Mouse (Mus musculus) forebrain, embryonic 15.5 days (tissue): ENCODE data around the gene Tm9sf4. TPM values are rescaled to one million over a fixed set of nuclear protein-coding genes. Genes with fewer than 3 reads are reported as not detected.

Experiments used
- ATAC-seq: fragments of 200-750 bp; cut with Nextera tagmentation; replicated peaks from 2 replicates; pipeline ENCODE4 v1.8.0; 2017; ENCODE audit warnings: mild to moderate bottlenecking, moderate TSS enrichment, moderate library complexity
- H3K27ac ChIP-seq: fragments of 300-500 bp; sonication (generic); replicated peaks from 2 replicates; pipeline ENCODE4 v1.5.1; 2015; ENCODE audit warnings: mild to moderate bottlenecking, inconsistent platforms
- H3K27me3 ChIP-seq: fragments of 300-500 bp; sonication (generic); 2 replicates; pipeline ENCODE4 v1.6.1; 2015; ENCODE audit warnings: inconsistent platforms
- H3K36me3 ChIP-seq: fragments of 300-500 bp; sonication (generic); 2 replicates; pipeline ENCODE4 v1.6.1; 2015; ENCODE audit warnings: mild to moderate bottlenecking, inconsistent platforms
- H3K4me1 ChIP-seq: fragments of 300-500 bp; sonication (generic); 2 replicates; pipeline ENCODE4 v1.6.1; 2015; ENCODE audit warnings: inconsistent platforms
- H3K4me2 ChIP-seq: fragments of 300-500 bp; sonication (generic); replicated peaks from 2 replicates; pipeline ENCODE4 v1.6.1; 2015; ENCODE audit warnings: mild to moderate bottlenecking, inconsistent platforms
- H3K4me3 ChIP-seq: fragments of 300-500 bp; sonication (generic); 2 replicates; pipeline ENCODE4 v1.5.1; 2015; ENCODE audit warnings: mild to moderate bottlenecking, inconsistent platforms
- H3K9ac ChIP-seq: fragments of 300-500 bp; sonication (generic); replicated peaks from 2 replicates; pipeline ENCODE4 v1.6.1; 2015; ENCODE audit warnings: mild to moderate bottlenecking, inconsistent platforms
- H3K9me3 ChIP-seq: fragments of 300-500 bp; sonication (generic); 2 replicates; pipeline ENCODE4 v1.6.1; 2016; ENCODE audit warnings: inconsistent platforms
- WGBS: fragments of 180-500 bp; shearing (Covaris S2); methylation state at CpG from one replicate; pipeline ENCODE4 v1.1.7; 2015; ENCODE audit warnings: mixed read lengths; 5-methylcytosine and 5-hydroxymethylcytosine counted together
- polyA plus RNA-seq: library from polyadenylated mRNA; unstranded; fragments of >200 nt; fragmentation: Nextera tagmentation; extraction: Ambion mirVana; gene quantifications from 2 replicates; pipeline ENCODE4 v1.2.1, GENCODE M21; 2015

Tm9sf4 gene
- polyA plus RNA-seq, 1 experiment from 2014 or later = 71.9 TPM

DNA sequence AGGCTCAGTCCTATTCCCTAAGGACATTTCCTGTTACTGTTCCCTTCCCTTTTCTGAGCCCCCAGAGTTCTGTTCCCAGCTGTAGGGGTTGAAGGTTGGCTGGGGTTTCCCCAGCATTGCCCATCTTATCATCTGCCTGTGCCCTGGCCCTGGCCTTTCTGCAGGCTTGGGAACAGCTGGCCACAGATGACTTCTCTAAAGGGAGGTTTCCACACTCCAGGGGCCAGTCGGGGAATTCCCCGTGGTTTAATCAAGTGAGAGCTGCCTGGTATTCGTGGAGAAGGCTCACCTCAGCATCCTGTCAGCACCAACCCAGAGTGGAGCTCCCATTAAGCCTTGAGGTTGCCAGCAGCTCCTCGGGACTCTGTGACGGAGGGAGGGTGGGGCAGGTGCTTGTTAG, 37.4 kb downstream of the Tm9sf4 start:
- Histone ChIP-seq H3K27ac (no peak overlapping the region), H3K4me3 (no peak overlapping the region), H3K4me2 (no peak overlapping the region), H3K9ac (no peak overlapping the region), H3K27me3 (no peaks in the 10 kb centered on the region), H3K4me1 (no peaks in the 10 kb centered on the region), H3K9me3 (no peaks in the 10 kb centered on the region), H3K36me3 (peaks cover 70% of the 10 kb centered on the region)
- no peak for ATAC-seq
- 74% methylated on average over 5 of the region's 5 CpGs for WGBS

DNA sequence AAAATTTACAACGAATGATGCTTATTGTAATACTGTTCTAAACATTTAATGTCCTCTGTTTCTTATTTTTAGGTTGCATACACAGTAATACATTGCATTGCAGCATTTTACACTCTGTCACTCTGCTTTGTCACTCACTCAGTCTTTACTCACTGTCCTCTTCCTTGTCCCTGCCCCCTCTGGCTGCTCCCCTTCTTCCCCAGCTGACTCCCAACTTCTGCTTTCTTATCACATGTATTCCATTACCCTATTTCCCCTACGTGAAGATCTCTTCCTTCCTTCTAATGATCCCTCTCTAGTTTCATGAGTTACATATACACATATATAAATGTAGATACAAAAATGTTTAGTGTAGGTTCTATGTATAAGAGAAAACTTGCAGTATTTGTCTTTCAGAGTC, 38.0 kb downstream of the Tm9sf4 start:
- no peak overlapping the region for H3K4me3 ChIP-seq
- peaks cover 67% of the 10 kb centered on the region for H3K36me3 ChIP-seq
- H3K27me3 ChIP-seq = no peaks in the 10 kb centered on the region
- H3K9ac ChIP-seq = no peak overlapping the region
- no peaks in the 10 kb centered on the region for H3K4me1 ChIP-seq
- no peak for ATAC-seq
- H3K9me3 ChIP-seq = no peaks in the 10 kb centered on the region
- 96% methylated on average over 2 of the region's 2 CpGs for WGBS
- no peak overlapping the region for H3K27ac ChIP-seq
- no peak overlapping the region for H3K4me2 ChIP-seq

DNA sequence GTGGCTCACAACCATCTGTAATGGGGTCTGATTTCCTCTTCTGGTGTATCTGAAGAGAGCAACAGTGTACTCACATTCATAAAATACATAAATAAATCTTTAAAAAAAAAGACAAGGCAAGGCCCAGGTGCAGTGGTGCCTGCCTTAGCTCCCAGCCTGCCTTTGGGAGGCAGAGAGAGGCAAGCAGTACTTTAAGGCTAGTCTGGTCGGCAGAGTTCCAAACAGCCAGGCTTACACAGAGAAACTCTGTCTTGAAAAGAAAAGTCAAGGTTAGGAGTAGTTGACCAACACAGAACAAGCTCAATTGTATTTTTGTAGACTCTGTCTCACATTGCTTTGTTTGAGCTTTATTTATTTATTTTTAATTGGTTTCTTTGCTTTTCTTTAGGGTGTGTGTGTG, 41.7 kb downstream of the Tm9sf4 start:
- Histone ChIP-seq H3K9ac (no peak overlapping the region), H3K27ac (no peak overlapping the region), H3K4me3 (no peak overlapping the region), H3K27me3 (no peaks in the 10 kb centered on the region), H3K36me3 (peaks cover 71% of the 10 kb centered on the region), H3K4me2 (no peak overlapping the region), H3K9me3 (no peaks in the 10 kb centered on the region), H3K4me1 (no peaks in the 10 kb centered on the region)
- 69% methylated on average over 1 of the region's 1 CpGs for WGBS
- no peak for ATAC-seq

DNA sequence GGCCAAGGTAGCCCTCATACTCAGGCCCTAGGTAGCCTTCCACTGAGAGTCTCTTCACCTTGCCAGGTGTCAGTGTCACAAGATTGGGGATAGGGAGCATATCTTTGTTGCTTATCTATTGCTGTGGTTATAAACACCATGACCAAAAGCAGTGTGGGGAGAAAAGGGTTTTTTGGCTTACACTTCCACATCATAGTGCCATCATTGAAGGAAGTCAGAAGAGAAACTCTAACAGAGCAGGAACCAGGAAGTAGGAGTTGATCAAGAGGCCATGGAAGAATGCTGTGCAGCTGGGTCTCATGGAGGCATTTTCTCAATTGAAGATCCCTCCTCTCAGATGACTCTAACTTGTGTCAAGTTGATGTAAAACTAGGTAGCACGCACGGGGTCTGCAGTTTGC, 47.0 kb downstream of the Tm9sf4 start:
- peaks cover 51% of the 10 kb centered on the region for H3K36me3 ChIP-seq
- H3K9ac ChIP-seq = no peak overlapping the region
- H3K4me2 ChIP-seq = no peak overlapping the region
- no peak overlapping the region for H3K27ac ChIP-seq
- ATAC-seq = no peak
- no peaks in the 10 kb centered on the region for H3K9me3 ChIP-seq
- WGBS = 91% methylated on average over 2 of the region's 2 CpGs
- H3K27me3 ChIP-seq = no peaks in the 10 kb centered on the region
- no peaks in the 10 kb centered on the region for H3K4me1 ChIP-seq
- H3K4me3 ChIP-seq = no peak overlapping the region

DNA sequence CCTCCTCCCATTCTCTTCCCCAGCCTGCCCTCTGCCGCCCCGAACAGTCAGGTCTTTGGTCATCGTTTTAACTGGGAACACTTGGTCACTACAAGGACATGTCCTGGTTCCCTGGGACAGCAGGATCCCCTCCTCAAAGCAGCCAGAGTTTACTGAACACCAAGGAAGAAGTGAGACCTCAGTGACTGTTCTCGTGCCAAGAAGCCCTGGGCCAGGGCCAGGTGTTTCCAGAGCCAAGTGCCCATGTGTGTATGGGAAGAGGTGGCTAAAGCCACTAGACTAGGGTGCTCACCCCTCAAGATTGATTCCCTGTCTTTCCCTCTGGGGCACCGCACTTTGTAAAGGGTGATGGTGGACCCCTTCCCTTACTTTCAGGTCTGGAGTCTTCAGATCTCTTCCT, 48.2 kb downstream of the Tm9sf4 start:
- WGBS = 86% methylated on average over 5 of the region's 5 CpGs
- ATAC-seq = no peak

DNA sequence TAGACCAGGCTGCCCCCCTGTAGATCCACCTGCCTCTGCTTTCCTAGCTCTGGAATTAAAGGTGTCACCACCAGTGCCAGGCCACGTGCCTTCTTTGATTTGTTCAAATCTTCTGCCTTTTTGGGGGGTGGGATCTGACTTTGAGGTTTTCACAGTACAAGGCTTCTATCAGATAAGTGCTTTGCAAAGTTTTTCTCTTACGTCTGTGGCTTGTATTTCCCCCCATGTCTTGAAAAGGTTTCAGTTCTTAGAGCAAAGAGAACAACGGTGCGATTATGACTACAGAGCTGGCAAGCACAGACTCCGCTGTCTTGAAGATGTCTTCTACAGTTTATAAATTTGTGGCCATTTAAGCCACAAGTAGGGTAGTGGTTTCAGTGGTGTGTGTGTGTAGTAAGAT, 50.3 kb downstream of the Tm9sf4 start:
- no peak overlapping the region for H3K4me3 ChIP-seq
- no peaks in the 10 kb centered on the region for H3K4me1 ChIP-seq
- WGBS = 92% methylated on average over 5 of the region's 5 CpGs
- no peak overlapping the region for H3K4me2 ChIP-seq
- no peak overlapping the region for H3K9ac ChIP-seq
- peaks cover 31% of the 10 kb centered on the region for H3K36me3 ChIP-seq
- no peak for ATAC-seq
- no peaks in the 10 kb centered on the region for H3K9me3 ChIP-seq
- H3K27me3 ChIP-seq = no peaks in the 10 kb centered on the region
- no peak overlapping the region for H3K27ac ChIP-seq

More for the DNA sequence above, 48.2 kb downstream of the Tm9sf4 start:
- Histone ChIP-seq H3K4me3 (no peak overlapping the region), H3K36me3 (peaks cover 50% of the 10 kb centered on the region), H3K9me3 (no peaks in the 10 kb centered on the region), H3K4me2 (no peak overlapping the region), H3K9ac (no peak overlapping the region), H3K4me1 (no peaks in the 10 kb centered on the region), H3K27me3 (no peaks in the 10 kb centered on the region), H3K27ac (no peak overlapping the region)

DNA sequence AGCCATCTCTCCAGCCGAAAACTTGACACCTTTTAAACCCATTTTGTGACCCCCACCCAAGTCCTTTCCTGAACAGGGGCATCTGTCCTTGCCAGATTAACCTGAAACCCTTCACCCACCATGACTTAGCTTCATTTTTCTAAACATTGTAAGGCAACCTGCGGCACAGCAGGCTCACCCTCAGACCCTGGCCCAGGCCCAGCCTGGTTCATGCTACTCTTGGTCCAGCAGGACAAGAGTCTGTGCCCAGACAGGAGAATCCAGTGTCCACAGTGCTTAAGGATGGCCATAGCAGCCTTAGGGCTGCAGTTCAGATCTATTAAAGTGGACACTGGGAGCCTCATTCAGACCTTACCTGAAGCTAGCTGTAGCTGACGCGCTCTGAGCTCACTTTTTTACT, 52.2 kb downstream of the Tm9sf4 start:
- Histone ChIP-seq H3K4me1 (no peaks in the 10 kb centered on the region), H3K4me2 (no peak overlapping the region), H3K27me3 (no peaks in the 10 kb centered on the region), H3K27ac (no peak overlapping the region), H3K9me3 (no peaks in the 10 kb centered on the region), H3K9ac (no peak overlapping the region), H3K4me3 (no peak overlapping the region), H3K36me3 (peaks cover 15% of the 10 kb centered on the region)
- 85% methylated on average over 4 of the region's 4 CpGs for WGBS
- ATAC-seq = no peak

DNA sequence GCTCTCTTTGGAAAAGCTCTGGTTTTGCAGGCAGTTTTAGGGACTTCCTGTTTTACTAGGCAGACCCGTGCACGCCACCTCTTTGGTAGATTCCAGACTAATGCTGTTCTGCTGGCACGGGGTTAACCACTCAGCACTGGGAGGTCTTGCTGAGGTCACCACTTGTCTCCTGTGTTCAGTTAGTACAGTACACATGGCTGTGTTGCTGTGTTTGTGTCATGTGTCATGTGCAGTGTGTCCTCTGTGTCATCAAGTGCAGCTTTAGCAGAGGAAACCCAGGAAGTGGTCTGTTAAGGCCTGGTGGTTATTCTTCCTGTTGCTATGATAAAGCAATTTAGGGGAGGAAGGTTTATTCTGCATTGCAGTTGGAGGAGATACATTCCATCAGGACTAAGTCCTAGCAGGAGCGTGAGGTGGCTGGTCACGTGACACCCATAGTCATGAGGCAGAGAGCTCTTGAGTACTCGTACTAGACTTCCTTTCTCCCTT, 53.7 kb downstream of the Tm9sf4 start:
- Histone ChIP-seq H3K9ac (no peak overlapping the region), H3K27ac (no peak overlapping the region), H3K4me1 (no peaks in the 10 kb centered on the region), H3K36me3 (peaks cover 2% of the 10 kb centered on the region; the same call in 1 of the 2 replicates), H3K27me3 (no peaks in the 10 kb centered on the region), H3K4me3 (no peak overlapping the region), H3K4me2 (no peak overlapping the region), H3K9me3 (no peaks in the 10 kb centered on the region)
- no peak for ATAC-seq
- 82% methylated on average over 6 of the region's 6 CpGs for WGBS

DNA sequence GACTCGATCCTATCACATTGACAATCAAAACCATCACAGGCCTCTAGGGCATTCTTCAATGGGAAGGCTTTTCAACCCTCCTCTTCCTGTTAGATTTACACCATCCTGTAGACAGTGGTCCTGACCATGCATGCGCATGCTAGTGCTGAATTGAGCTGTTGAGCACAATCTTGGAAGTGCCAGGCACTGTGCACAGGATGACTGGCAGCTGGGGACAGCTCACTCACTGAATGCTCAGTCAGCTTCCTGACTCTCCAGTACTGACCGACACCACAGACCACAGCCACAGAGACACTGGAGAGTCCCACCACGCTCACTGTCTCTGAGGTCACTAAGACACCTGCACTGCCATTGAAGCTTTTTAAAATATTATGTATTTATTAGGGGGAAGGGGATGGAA, 54.3 kb downstream of the Tm9sf4 start:
- H3K4me2 ChIP-seq = no peak overlapping the region
- no peak overlapping the region for H3K27ac ChIP-seq
- no peak overlapping the region for H3K9ac ChIP-seq
- no peak for ATAC-seq
- H3K9me3 ChIP-seq = no peaks in the 10 kb centered on the region
- no peaks in the 10 kb centered on the region for H3K27me3 ChIP-seq
- H3K36me3 ChIP-seq = no peaks in the 10 kb centered on the region
- 89% methylated on average over 4 of the region's 4 CpGs for WGBS
- no peak overlapping the region for H3K4me3 ChIP-seq
- no peaks in the 10 kb centered on the region for H3K4me1 ChIP-seq

DNA sequence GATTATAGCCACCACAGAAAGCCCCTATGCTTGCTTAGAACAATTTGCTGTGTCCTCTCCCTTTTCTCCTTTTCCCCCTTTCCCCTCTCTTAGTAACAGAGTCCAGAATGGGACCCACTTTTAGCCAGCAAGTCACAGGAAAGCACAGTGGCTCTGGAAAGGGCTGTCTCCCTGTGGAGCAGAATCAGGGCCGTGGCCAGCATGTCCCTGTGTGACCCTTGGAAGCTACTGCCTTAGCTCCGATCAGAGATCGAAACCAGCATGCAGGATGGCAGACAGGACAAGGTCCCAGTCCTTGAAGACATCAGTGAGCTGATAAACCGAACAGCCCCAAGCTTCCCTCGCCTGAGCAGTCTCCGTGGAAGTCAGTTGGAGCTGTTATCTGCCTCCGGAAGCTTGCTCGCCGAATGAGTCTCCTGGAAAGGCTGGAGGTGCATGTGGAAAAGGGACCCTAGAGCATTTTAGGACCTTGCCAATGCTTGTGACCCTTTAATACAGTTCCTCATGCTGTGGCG, 56.8 kb downstream of the Tm9sf4 start:
- Histone ChIP-seq H3K27me3 (no peaks in the 10 kb centered on the region), H3K27ac (no peak overlapping the region), H3K4me2 (no peak overlapping the region), H3K36me3 (0 out of 2 replicates have a peak, but pooled peaks cover 2% of the 10 kb centered on the region), H3K4me3 (no peak overlapping the region), H3K4me1 (no peaks in the 10 kb centered on the region), H3K9me3 (no peaks in the 10 kb centered on the region), H3K9ac (no peak overlapping the region)
- no peak for ATAC-seq
- WGBS = 88% methylated on average over 10 of the region's 10 CpGs

DNA sequence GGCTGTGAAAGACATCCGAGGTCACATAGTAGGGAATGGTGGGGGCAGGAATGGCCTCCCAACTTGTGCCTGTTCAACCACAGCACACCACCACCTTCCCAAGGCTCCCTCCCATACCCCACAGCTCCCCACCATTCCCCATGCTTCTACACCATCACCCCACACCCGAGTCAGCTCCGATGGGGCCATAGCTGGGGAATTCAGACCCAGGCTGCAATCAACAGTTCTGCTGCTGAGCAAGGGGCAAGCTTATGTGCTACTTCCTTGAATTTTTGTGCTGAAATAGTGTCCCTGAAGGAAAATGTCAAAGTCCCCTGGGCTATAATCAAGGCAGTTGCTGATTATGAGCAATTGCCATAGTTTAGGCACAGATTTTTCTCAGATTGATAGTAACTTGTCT, 57.4 kb downstream of the Tm9sf4 start:
- Histone ChIP-seq H3K27ac (no peak overlapping the region), H3K4me3 (no peak overlapping the region), H3K36me3 (0 out of 2 replicates have a peak, but pooled peaks cover 2% of the 10 kb centered on the region), H3K4me1 (no peaks in the 10 kb centered on the region), H3K9me3 (no peaks in the 10 kb centered on the region), H3K4me2 (no peak overlapping the region), H3K27me3 (no peaks in the 10 kb centered on the region), H3K9ac (no peak overlapping the region)
- no peak for ATAC-seq
- 87% methylated on average over 3 of the region's 3 CpGs for WGBS

DNA sequence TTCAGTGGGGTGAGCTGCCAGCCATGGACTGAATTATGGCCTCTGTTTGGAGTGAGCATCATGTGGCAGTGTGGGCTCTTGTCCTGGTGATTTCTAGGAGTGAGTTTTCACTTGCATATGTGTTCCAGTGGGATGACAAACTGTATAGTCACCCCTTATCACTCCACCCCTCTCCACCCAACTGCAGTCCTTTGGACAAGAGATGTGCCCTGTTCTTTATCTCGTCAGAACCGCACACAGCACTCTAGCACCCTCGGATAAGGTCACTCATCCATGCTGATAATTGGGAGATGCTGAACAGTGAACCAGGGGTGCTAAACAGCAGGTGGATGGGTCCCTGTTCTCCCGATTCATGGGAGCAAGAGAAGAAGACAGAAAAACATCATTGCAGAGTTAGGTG, 60.5 kb downstream of the Tm9sf4 start:
- 89% methylated on average over 4 of the region's 4 CpGs for WGBS
- no peak overlapping the region for H3K9ac ChIP-seq
- 0 out of 2 replicates have a peak, but pooled peaks cover 2% of the 10 kb centered on the region for H3K36me3 ChIP-seq
- no peaks in the 10 kb centered on the region for H3K9me3 ChIP-seq
- H3K4me1 ChIP-seq = peaks cover 12% of the 10 kb centered on the region
- no peak for ATAC-seq
- H3K27me3 ChIP-seq = no peaks in the 10 kb centered on the region
- no peak overlapping the region for H3K27ac ChIP-seq
- no peak overlapping the region for H3K4me2 ChIP-seq
- no peak overlapping the region for H3K4me3 ChIP-seq

DNA sequence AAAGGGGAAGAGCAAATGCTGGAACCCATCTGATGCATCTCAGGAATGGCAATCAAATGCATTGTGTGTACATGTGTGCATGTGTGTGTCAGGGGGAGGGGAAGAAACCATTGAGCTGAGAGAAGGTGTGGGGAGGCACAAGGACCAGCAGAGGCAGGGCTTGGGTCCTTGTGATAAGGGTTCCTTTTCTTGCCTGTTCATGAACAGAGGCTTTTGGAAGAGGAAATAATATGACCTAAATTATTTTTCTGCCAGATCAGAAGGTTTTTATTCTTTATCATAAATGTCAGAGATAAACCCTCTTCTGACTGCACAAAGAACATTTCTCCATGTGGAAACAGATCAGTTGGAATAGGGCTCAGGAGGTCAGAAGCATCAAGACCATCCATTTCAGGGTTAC, 61.0 kb downstream of the Tm9sf4 start:
- Histone ChIP-seq H3K27ac (no peak overlapping the region), H3K4me3 (no peak overlapping the region), H3K9me3 (no peaks in the 10 kb centered on the region), H3K27me3 (no peaks in the 10 kb centered on the region), H3K9ac (no peak overlapping the region), H3K4me1 (peaks cover 12% of the 10 kb centered on the region), H3K36me3 (0 out of 2 replicates have a peak, but pooled peaks cover 2% of the 10 kb centered on the region), H3K4me2 (no peak overlapping the region)
- no peak for ATAC-seq
